Mouse (Mus musculus) adrenal gland, adult 18-20 months (tissue): ENCODE measurements around the gene Gm12394. TPM values are rescaled to one million over a fixed set of nuclear protein-coding genes. Genes with fewer than 3 reads are reported as not detected.
"Not testable (repeated sequence)": the region's sequence is repeated elsewhere in the genome, so short reads cannot be mapped to it uniquely, and the experiment has no call there.

Source experiments
- DNase-seq, 2 experiments: peaks; one replicate each; pipeline ENCODE4 v3.0.0; 2021 to 2022; ENCODE audit warnings: low spot score in 2 of 2
- total RNA-seq, 2 experiments: library from RNA; stranded (reverse); gene quantifications; 1 replicate in 1 of 2; 2 replicates in 1 of 2; pipeline ENCODE4 v1.2.3; 2021

Gm12394 gene
- total RNA-seq, 2 experiments from 2014 or later: 0.27 TPM; not detected in 1

- DNase-seq: not testable (repeated sequence)
Measured at GRCm38 (mm10) chr4:42863487-42863886, 6.9 kb upstream of the Gm12394 start.

- DNase-seq: not testable (repeated sequence)
Measured at GRCm38 (mm10) chr4:42860483-42860882, 3.9 kb upstream of the Gm12394 start.

GRCm38 (mm10) chr4:42853788-42854187 lies 2.8 kb downstream of the Gm12394 start, which contains the start of gene Fam205a1:
TSS of gene Fam205a1 (minus strand) at chr4:42853888.
- DNase-seq: not testable (repeated sequence)

GRCm38 (mm10) chr4:42773893-42774292 lies 82.7 kb downstream of the Gm12394 start, which contains the start of gene Ccl21a:
TSS of gene Ccl21a (minus strand) at chr4:42773993.
- not testable (repeated sequence) for DNase-seq

GRCm38 (mm10) chr4:42756477-42756876 lies 100.1 kb downstream of the Gm12394 start, which contains the start of gene Ccl19:
TSS of gene Ccl19 (minus strand) at chr4:42756577.
- DNase-seq: not testable (repeated sequence)

- DNase-seq: not testable (repeated sequence)
Measured at GRCm38 (mm10) chr4:42735245-42735644, 121.3 kb downstream of the Gm12394 start, which contains the start of gene 4930578G10Rik. TSS of gene 4930578G10Rik (plus strand) at chr4:42735545.

Other genes starting within 250 kb of the Gm12394 start
- not detected for gene Gm10591, start 244.6 kb downstream of the Gm12394 start, total RNA-seq
- 10 to 100 TPM; 14.5 to 19.7 TPM for gene Gm2564, start 227.1 kb downstream of the Gm12394 start, total RNA-seq
- gene Ccl27b, start 201.5 kb downstream of the Gm12394 start, total RNA-seq: 1 to 10 TPM in 1 of 2 experiments, not detected in 1; 5.9 TPM
- not detected for gene Il11ra2, start 194.9 kb downstream of the Gm12394 start, total RNA-seq
- under 1 TPM in 1 of 2 experiments, not detected in 1; 0.86 TPM for gene 4930578G10Rik, start 121.2 kb downstream of the Gm12394 start, total RNA-seq
- 1 to 10 TPM; 1.5 to 3.2 TPM for gene Ccl19, start 100.2 kb downstream of the Gm12394 start, total RNA-seq
- gene Ccl21a, start 82.8 kb downstream of the Gm12394 start, total RNA-seq: 10 to 100 TPM in 1 of 2 experiments, 1 to 10 TPM in 1; 3.1 to 10.2 TPM
- gene Fam205a1, start 2.9 kb downstream of the Gm12394 start, total RNA-seq: not detected
- gene Fam205c, start 17.5 kb upstream of the Gm12394 start, total RNA-seq: under 1 TPM in 1 of 2 experiments, not detected in 1; 0.19 TPM
- gene Phf24, start 59.9 kb upstream of the Gm12394 start, total RNA-seq: 1 to 10 TPM; 1.6 to 1.8 TPM
- 10 to 100 TPM; 17.0 to 24.2 TPM for gene Dnajb5, start 93.0 kb upstream of the Gm12394 start, total RNA-seq
- gene 1700022I11Rik, start 112.8 kb upstream of the Gm12394 start, total RNA-seq: not detected
- gene Vcp, start 143.7 kb upstream of the Gm12394 start, total RNA-seq: 100 to 1,000 TPM; 267 to 341 TPM
- gene Fancg, start 153.7 kb upstream of the Gm12394 start, total RNA-seq: 1 to 10 TPM; 6.6 to 7.7 TPM
- gene Pigo, start 169.0 kb upstream of the Gm12394 start, total RNA-seq: 10 to 100 TPM; 14.0 to 15.9 TPM
- gene Stoml2, start 174.9 kb upstream of the Gm12394 start, total RNA-seq: 100 to 1,000 TPM; 159 to 223 TPM
- gene Fam214b, start 189.4 kb upstream of the Gm12394 start, total RNA-seq: 10 to 100 TPM; 54.7 to 58.2 TPM
- 10 to 100 TPM; 12.9 to 15.8 TPM for gene Unc13b, start 202.2 kb upstream of the Gm12394 start, total RNA-seq